Mouse (Mus musculus) G1E (cell line): ENCODE measurements around the gene Doc2a. TPM values are rescaled to one million over a fixed set of nuclear protein-coding genes. Genes with fewer than 3 reads are reported as not detected.
"Not testable (repeated sequence)": the region's sequence is repeated elsewhere in the genome, so short reads cannot be mapped to it uniquely, and the experiment has no call there.

Source experiments
- ATAC-seq: 2 replicates; pipeline ENCODE4 v1.8.0; 2016; ENCODE audit warnings: mild to moderate bottlenecking; ENCODE audit not compliant: insufficient number of reproducible peaks, poor library complexity, low FRiP score, severe bottlenecking; ENCODE audit errors: extremely low read depth
- DNase-seq: peaks from one replicate; pipeline ENCODE4 v3.0.0; 2012; ENCODE audit warnings: low spot score
- H3K27me3 ChIP-seq: 2 replicates; pipeline ENCODE4 v1.6.1; 2012; ENCODE audit warnings: mild to moderate bottlenecking, low read length, inconsistent platforms; ENCODE audit not compliant: insufficient read depth
- H3K36me3 ChIP-seq: replicated peaks from 2 replicates; pipeline ENCODE3; 2012; ENCODE audit warnings: mild to moderate bottlenecking, inconsistent platforms
- H3K4me1 ChIP-seq: 2 replicates; pipeline ENCODE4 v1.6.1; 2012; ENCODE audit warnings: low read depth, low read length, inconsistent platforms, mixed read lengths; ENCODE audit not compliant: insufficient read depth
- H3K4me3 ChIP-seq: 2 replicates; pipeline ENCODE4 v1.5.1; 2012; ENCODE audit warnings: low read depth, mild to moderate bottlenecking, inconsistent platforms, low read length, moderate library complexity, mixed read lengths
- H3K9me3 ChIP-seq: replicated peaks from 2 replicates; pipeline ENCODE4 v1.6.1; 2012; ENCODE audit warnings: inconsistent platforms
- CTCF ChIP-seq: IDR thresholded peaks from 2 replicates; pipeline ENCODE4 v1.5.1; 2012; ENCODE audit warnings: low read depth, low read length, inconsistent platforms, mixed read lengths
- GATA1 ChIP-seq: IDR thresholded peaks from 2 replicates; pipeline ENCODE4 v1.6.1; 2012; ENCODE audit warnings: borderline replicate concordance, low read length, inconsistent platforms, mixed read lengths
- GATA2 ChIP-seq: IDR thresholded peaks from 2 replicates; pipeline ENCODE4 v1.6.1; 2012; ENCODE audit warnings: low read depth, low read length, inconsistent platforms, borderline replicate concordance
- POLR2AphosphoS5 ChIP-seq: IDR thresholded peaks from 2 replicates; pipeline ENCODE4 v1.6.1; 2012; ENCODE audit warnings: low read depth, low read length, inconsistent platforms; ENCODE audit not compliant: insufficient replicate concordance
- TAL1 ChIP-seq: conservative IDR thresholded peaks from 2 replicates; pipeline ENCODE4 v1.6.1; 2012; ENCODE audit warnings: low read depth, low read length, inconsistent platforms, mixed read lengths
- polyA plus RNA-seq: library from polyadenylated mRNA; stranded (reverse); fragments of >175 nt; gene quantifications from 2 replicates; pipeline ENCODE4 v1.2.3, GENCODE M21; 2012
- total RNA-seq, 2 experiments: library from RNA; stranded (forward) in 1 of 2; stranded (reverse) in 1 of 2; fragments of 200-1000 nt in 1 of 2; fragments of >200 nt in 1 of 2; fragmentation: Nextera tagmentation in 1 of 2; gene quantifications; 2 replicates each; pipeline ENCODE4 v1.2.3; 2014 to 2017

The Doc2a gene
- total and polyA plus RNA-seq, 3 experiments = 0.11 TPM; not detected in 2

DNA sequence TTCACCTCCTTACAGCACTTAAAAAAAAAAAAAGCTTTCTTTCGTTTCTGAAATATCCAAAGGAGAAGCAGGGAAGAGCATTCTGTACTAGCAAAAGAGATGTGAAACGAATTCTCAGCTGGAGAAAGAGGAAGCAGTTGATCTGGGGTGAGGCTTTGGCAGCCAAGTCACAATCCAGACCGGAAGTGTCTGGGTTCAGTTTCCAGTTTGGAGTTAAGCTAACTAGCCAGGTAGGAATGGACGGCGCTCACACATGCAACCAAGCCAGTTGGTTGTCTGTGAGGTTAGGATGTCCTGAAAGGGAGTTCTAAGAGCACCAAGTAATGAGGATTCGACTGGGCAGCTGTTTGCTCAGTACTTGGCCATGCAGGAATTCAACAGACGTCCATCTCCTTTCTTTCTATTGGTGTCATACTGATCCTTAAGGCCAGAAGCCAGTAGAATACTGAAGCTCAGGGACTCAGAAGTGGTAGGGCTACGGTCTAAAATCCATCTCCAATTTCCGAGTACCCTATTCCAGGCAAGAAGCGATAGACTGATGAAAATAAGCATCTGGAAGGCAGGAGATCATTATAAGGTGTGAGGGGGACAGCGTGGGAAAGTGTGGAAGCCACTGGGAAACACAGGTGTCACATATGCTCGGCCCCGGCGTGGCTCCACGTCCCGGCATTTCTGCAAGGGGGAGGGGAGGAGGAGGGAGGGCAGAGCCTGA is 50.3 kb downstream of the Doc2a start:
- ATAC-seq (peak; percentile 36; the same call in 1 of the 2 replicates), DNase-seq (peak; percentile 66)
- Histone ChIP-seq H3K4me3 (peak overlapping the region; percentile 86), H3K27me3 (peaks cover 2% of the 10 kb centered on the region; the same call in 1 of the 2 replicates), H3K4me1 (peaks cover 36% of the 10 kb centered on the region), H3K36me3 (peaks cover 36% of the 10 kb centered on the region), H3K9me3 (no peaks in the 10 kb centered on the region)
- TF ChIP-seq POLR2AphosphoS5 = no peak
- no peak for TF ChIP-seq GATA1
- TF ChIP-seq TAL1 = no peak
- TF ChIP-seq CTCF = no peak

- peak; percentile 79 for ATAC-seq
- H3K4me3 ChIP-seq = peak overlapping the region; percentile 86
- no peaks in the 10 kb centered on the region for H3K9me3 ChIP-seq
- TF ChIP-seq GATA1 (no peak), GATA2 (no peak), TAL1 (no peak), POLR2AphosphoS5 (no peak), CTCF (no peak)
- peak; percentile 76 for DNase-seq
- peaks cover 4% of the 10 kb centered on the region; the same call in 1 of the 2 replicates for H3K27me3 ChIP-seq
- peaks cover 33% of the 10 kb centered on the region for H3K4me1 ChIP-seq
- peaks cover 28% of the 10 kb centered on the region for H3K36me3 ChIP-seq
Observed at GRCm38 (mm10) chr7:126898102-126898990, 51.1 kb downstream of the Doc2a start.

GRCm38 (mm10) chr7:126899781-126900180 is 52.6 kb downstream of the Doc2a start:
- DNase-seq, ATAC-seq, H3K9me3 ChIP-seq, H3K27me3 ChIP-seq, H3K4me3 ChIP-seq: not testable (repeated sequence)
- peaks cover 15% of the 10 kb centered on the region for H3K36me3 ChIP-seq
- H3K4me1 ChIP-seq = peaks cover 29% of the 10 kb centered on the region

Other genes starting within 250 kb of the Doc2a start
Only the 20 nearest of the 31 such genes appear.
- gene Bola2, start 152.0 kb upstream of the Doc2a start, total RNA-seq (2014; fragmentation: Nextera tagmentation) = 77.5 and 93.8 TPM in 2 replicates
- gene Bola2, start 152.0 kb upstream of the Doc2a start, total RNA-seq (2017) = 117 and 161 TPM in 2 replicates
- 189 and 303 TPM in 2 replicates for gene Bola2, start 152.0 kb upstream of the Doc2a start, polyA plus RNA-seq
- gene Slx1b, start 151.6 kb upstream of the Doc2a start, total RNA-seq (2014; fragmentation: Nextera tagmentation) = 3.5 and 3.8 TPM in 2 replicates
- 4.5 and 7.0 TPM in 2 replicates for gene Slx1b, start 151.6 kb upstream of the Doc2a start, total RNA-seq (2017)
- 4.9 and 8.1 TPM in 2 replicates for gene Slx1b, start 151.6 kb upstream of the Doc2a start, polyA plus RNA-seq
- 36.0 and 50.1 TPM in 2 replicates for gene Coro1a, start 139.6 kb upstream of the Doc2a start, total RNA-seq (2014; fragmentation: Nextera tagmentation)
- 162 and 174 TPM in 2 replicates for gene Coro1a, start 139.6 kb upstream of the Doc2a start, total RNA-seq (2017)
- 178 and 186 TPM in 2 replicates for gene Coro1a, start 139.6 kb upstream of the Doc2a start, polyA plus RNA-seq
- 66.4 and 91.6 TPM in 2 replicates for gene Mapk3, start 87.8 kb upstream of the Doc2a start, total RNA-seq (2014; fragmentation: Nextera tagmentation)
- 18.2 and 18.4 TPM in 2 replicates for gene Mapk3, start 87.8 kb upstream of the Doc2a start, total RNA-seq (2017)
- 65.1 and 68.8 TPM in 2 replicates for gene Mapk3, start 87.8 kb upstream of the Doc2a start, polyA plus RNA-seq
- 28.9 and 29.9 TPM in 2 replicates for gene Gdpd3, start 81.1 kb upstream of the Doc2a start, total RNA-seq (2014; fragmentation: Nextera tagmentation)
- gene Gdpd3, start 81.1 kb upstream of the Doc2a start, total RNA-seq (2017) = 15.4 and 17.9 TPM in 2 replicates
- 4.9 and 6.1 TPM in 2 replicates for gene Gdpd3, start 81.1 kb upstream of the Doc2a start, polyA plus RNA-seq
- gene Ypel3, start 70.5 kb upstream of the Doc2a start, total RNA-seq (2014; fragmentation: Nextera tagmentation) = 41.6 and 86.7 TPM in 2 replicates
- 20.2 and 23.1 TPM in 2 replicates for gene Ypel3, start 70.5 kb upstream of the Doc2a start, total RNA-seq (2017)
- gene Ypel3, start 70.5 kb upstream of the Doc2a start, polyA plus RNA-seq = 78.1 and 78.3 TPM in 2 replicates
- 2.5 and 8.4 TPM in 2 replicates for gene Tbx6, start 65.9 kb upstream of the Doc2a start, total RNA-seq (2014; fragmentation: Nextera tagmentation)
- gene Tbx6, start 65.9 kb upstream of the Doc2a start, total RNA-seq (2017) = 0.11 and 0.29 TPM in 2 replicates
- gene Tbx6, start 65.9 kb upstream of the Doc2a start, polyA plus RNA-seq = 0.85 and 1.1 TPM in 2 replicates
- 126 and 176 TPM in 2 replicates for gene Ppp4c, start 54.9 kb upstream of the Doc2a start, total RNA-seq (2014; fragmentation: Nextera tagmentation)
- 186 and 199 TPM in 2 replicates for gene Ppp4c, start 54.9 kb upstream of the Doc2a start, total RNA-seq (2017)
- 169 and 192 TPM in 2 replicates for gene Ppp4c, start 54.9 kb upstream of the Doc2a start, polyA plus RNA-seq
- gene Fam57b, start 49.7 kb upstream of the Doc2a start, total RNA-seq (2014; fragmentation: Nextera tagmentation) = not detected in 2 replicates
- gene Fam57b, start 49.7 kb upstream of the Doc2a start, total RNA-seq (2017) = 0.05 TPM in 1 of 2 replicates, not detected in the other
- gene Fam57b, start 49.7 kb upstream of the Doc2a start, polyA plus RNA-seq = 0.02 and 0.06 TPM in 2 replicates
- not detected in 2 replicates for gene 4930451I11Rik, start 15.8 kb upstream of the Doc2a start, total RNA-seq (2014; fragmentation: Nextera tagmentation)
- gene 4930451I11Rik, start 15.8 kb upstream of the Doc2a start, total RNA-seq (2017) = not detected in 2 replicates
- gene 4930451I11Rik, start 15.8 kb upstream of the Doc2a start, polyA plus RNA-seq = not detected in 2 replicates
- 46.8 and 53.2 TPM in 2 replicates for gene Hirip3, start 14.6 kb downstream of the Doc2a start, total RNA-seq (2014; fragmentation: Nextera tagmentation)
- gene Hirip3, start 14.6 kb downstream of the Doc2a start, total RNA-seq (2017) = 90.4 and 115 TPM in 2 replicates
- gene Hirip3, start 14.6 kb downstream of the Doc2a start, polyA plus RNA-seq = 158 and 159 TPM in 2 replicates
- 106 and 136 TPM in 2 replicates for gene Ino80e, start 15.0 kb downstream of the Doc2a start, total RNA-seq (2014; fragmentation: Nextera tagmentation)
- gene Ino80e, start 15.0 kb downstream of the Doc2a start, total RNA-seq (2017) = 50.7 and 60.3 TPM in 2 replicates
- 893 and 1,187 TPM in 2 replicates for gene Ino80e, start 15.0 kb downstream of the Doc2a start, polyA plus RNA-seq
- gene Taok2, start 37.3 kb downstream of the Doc2a start, total RNA-seq (2014; fragmentation: Nextera tagmentation) = 42.9 and 53.6 TPM in 2 replicates
- 36.2 and 38.3 TPM in 2 replicates for gene Taok2, start 37.3 kb downstream of the Doc2a start, total RNA-seq (2017)
- 181 and 222 TPM in 2 replicates for gene Taok2, start 37.3 kb downstream of the Doc2a start, polyA plus RNA-seq
- 33.6 and 38.7 TPM in 2 replicates for gene Tmem219, start 75.5 kb downstream of the Doc2a start, total RNA-seq (2014; fragmentation: Nextera tagmentation)
- gene Tmem219, start 75.5 kb downstream of the Doc2a start, total RNA-seq (2017) = 32.9 and 42.2 TPM in 2 replicates
- gene Tmem219, start 75.5 kb downstream of the Doc2a start, polyA plus RNA-seq = 66.6 and 86.4 TPM in 2 replicates
- gene Kctd13, start 81.5 kb downstream of the Doc2a start, total RNA-seq (2014; fragmentation: Nextera tagmentation) = 22.4 and 25.3 TPM in 2 replicates
- 6.2 and 8.6 TPM in 2 replicates for gene Kctd13, start 81.5 kb downstream of the Doc2a start, total RNA-seq (2017)
- gene Kctd13, start 81.5 kb downstream of the Doc2a start, polyA plus RNA-seq = 23.4 and 30.7 TPM in 2 replicates
- not detected in 2 replicates for gene Asphd1, start 102.2 kb downstream of the Doc2a start, total RNA-seq (2014; fragmentation: Nextera tagmentation)
- not detected in 2 replicates for gene Asphd1, start 102.2 kb downstream of the Doc2a start, total RNA-seq (2017)
- gene Asphd1, start 102.2 kb downstream of the Doc2a start, polyA plus RNA-seq = not detected in 2 replicates
- gene Sez6l2, start 103.1 kb downstream of the Doc2a start, total RNA-seq (2014; fragmentation: Nextera tagmentation) = 4.2 and 8.0 TPM in 2 replicates
- 0.22 and 0.46 TPM in 2 replicates for gene Sez6l2, start 103.1 kb downstream of the Doc2a start, total RNA-seq (2017)
- 0.32 and 0.34 TPM in 2 replicates for gene Sez6l2, start 103.1 kb downstream of the Doc2a start, polyA plus RNA-seq
- gene Cdipt, start 128.5 kb downstream of the Doc2a start, total RNA-seq (2014; fragmentation: Nextera tagmentation) = 37.5 and 44.6 TPM in 2 replicates
- gene Cdipt, start 128.5 kb downstream of the Doc2a start, total RNA-seq (2017) = 62.0 and 63.8 TPM in 2 replicates
- 91.2 and 108 TPM in 2 replicates for gene Cdipt, start 128.5 kb downstream of the Doc2a start, polyA plus RNA-seq
- 2.0 TPM in 1 of 2 replicates, not detected in the other for gene Cdiptos, start 128.7 kb downstream of the Doc2a start, total RNA-seq (2014; fragmentation: Nextera tagmentation)
- gene Cdiptos, start 128.7 kb downstream of the Doc2a start, total RNA-seq (2017) = 0.55 and 1.2 TPM in 2 replicates
- 0.07 and 0.18 TPM in 2 replicates for gene Cdiptos, start 128.7 kb downstream of the Doc2a start, polyA plus RNA-seq
- 5.9 and 10.6 TPM in 2 replicates for gene Mvp, start 167.2 kb downstream of the Doc2a start, total RNA-seq (2014; fragmentation: Nextera tagmentation)
- gene Mvp, start 167.2 kb downstream of the Doc2a start, total RNA-seq (2017) = 22.8 and 28.0 TPM in 2 replicates
- 13.7 and 13.9 TPM in 2 replicates for gene Mvp, start 167.2 kb downstream of the Doc2a start, polyA plus RNA-seq